Mouse (Mus musculus) gastrocnemius, postnatal 36 days (tissue): ENCODE measurements around the gene Ephx1. TPM values are rescaled to one million over a fixed set of nuclear protein-coding genes. Genes with fewer than 3 reads are reported as not detected.
A peak's percentile ranks its signal among the peaks of the same experiment; 100 is the strongest.

Experiments
- DNase-seq, 2 experiments: peaks; one replicate each; pipeline ENCODE4 v3.0.0; 2022
- intact Hi-C: fragments of 180-260 bp; cut with DNase I; formaldehyde crosslinking; loops from one replicate; pipeline ENCODE4 v1.15.1; 2025
- total RNA-seq, 2 experiments: library from RNA; stranded (reverse); gene quantifications; 2 replicates each; pipeline ENCODE4 v1.2.3; 2021

The Ephx1 gene
- total RNA-seq, 2 experiments from 2014 or later = 10.9 to 16.6 TPM

DNA sequence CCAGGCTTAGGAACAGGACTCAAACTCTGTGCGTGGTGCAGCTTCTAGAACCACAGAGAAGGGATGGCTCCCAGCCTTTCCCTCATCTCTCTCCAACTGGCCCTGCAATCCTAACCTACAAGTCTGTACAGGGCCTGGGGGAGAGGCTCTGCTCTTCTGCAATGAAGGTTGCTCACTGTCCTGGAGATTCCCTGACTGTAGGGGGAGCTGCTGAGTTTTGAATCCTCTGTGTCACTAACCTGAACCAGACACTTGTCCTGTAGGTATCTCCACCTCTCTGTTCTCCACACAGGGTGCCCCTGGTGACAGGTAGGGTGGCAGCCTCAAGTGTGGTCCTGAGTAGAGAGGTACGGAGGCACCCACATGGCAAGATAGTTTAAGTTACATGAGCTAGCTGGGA lies 40.2 kb downstream of the Ephx1 start:
- intact Hi-C loops = no loop called here
- no peak for DNase-seq

DNA sequence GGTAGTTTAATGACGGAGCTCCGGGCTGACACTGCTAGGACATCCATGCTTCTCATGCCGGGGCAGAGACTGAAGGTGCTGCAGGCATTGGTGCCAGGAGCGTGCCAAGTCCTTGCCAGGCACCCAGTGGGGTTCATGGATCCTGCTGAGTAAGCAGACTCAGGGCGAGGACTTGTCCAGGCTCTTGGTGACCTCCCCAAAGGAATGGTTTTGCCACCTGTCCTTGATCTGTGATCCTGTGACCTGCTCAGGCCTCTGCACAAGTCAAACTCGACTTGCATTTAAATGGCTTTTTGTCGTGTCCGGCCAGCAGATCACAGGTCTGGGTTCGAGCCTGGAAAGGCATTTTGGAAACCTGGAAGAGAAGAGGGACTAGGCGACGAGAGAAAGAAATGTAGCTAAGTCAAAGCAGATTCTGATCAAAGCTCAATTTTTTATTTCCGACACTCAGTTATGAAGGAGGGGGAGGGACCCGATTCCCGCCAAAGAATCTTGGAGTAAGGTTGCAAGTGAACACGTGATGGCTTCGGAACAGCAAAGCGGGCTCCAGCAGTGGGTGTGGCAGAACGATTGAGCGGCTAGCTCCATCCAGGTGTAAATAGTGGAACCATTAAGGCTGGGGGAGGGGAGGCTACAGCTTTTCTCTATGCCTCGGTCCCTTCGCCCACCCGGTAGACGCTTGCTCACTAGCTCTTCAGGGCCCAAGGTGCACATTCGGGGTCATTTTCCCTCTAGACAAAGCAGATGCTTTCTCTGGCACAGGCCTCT lies 41.0 kb downstream of the Ephx1 start:
- intact Hi-C loops = no loop called here
- DNase-seq = no peak

DNA sequence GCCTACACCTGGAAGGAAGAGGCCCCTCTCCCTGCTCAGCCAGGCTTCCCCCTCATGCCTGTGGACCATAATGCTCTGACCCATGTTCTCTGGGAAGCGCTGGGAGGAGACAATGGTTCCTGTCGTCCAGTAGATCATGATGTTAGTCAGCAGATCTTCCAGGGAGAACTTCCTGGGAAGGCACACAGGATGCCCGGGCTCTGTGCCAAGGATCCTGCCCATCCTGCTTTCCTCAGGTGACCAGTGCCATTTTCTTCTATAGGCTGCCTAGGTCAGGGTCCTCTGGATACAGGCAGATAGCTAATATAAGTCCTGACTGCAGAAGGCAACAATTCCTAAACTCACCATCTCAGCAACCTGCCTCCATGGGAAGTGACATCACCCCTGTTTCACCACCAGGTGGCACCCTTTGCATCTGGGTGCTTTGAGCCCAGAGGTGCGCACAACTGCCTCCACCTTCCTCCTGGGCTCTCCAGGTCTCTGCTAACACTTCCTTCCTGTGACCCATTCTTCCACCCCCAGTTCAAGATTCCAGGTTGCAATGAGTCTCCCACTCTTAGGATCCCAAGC lies 44.5 kb downstream of the Ephx1 start:
- no peak for DNase-seq
- intact Hi-C loops = no loop called here

DNA sequence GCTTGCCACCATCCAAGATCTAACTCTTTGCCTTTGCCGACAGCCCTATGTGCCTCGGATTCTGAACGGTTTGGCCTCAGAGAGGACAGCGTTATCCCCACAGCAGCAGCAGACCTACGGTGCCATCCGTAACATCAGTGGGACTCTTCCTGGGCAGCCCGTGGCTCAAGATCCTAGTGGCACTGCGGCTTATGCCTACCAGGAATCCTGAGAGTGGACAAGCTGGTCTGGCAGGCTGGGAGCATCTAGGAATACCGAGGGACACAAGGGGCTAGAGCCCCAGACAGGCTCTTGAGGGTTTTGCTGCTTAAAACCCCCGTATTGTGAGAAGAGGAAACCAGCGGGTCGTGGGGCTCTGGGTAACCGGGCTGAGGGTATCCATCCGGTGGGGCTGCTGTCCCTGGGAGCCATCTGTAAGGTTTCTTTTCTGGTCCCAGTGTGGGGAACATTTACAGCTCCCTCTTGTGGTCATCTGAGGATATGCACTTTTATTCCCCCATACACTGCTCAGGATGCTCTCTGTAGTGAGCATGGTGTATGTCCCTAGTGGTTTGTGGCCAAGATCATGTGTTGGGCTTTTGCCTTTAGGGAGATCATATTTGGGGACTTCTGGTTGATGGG lies 46.5 kb downstream of the Ephx1 start:
- intact Hi-C loops = loop anchor here (1.0 kb wide), 1 partner anchor 73 kb away; no protein-coding TSS in a partner anchor
- DNase-seq = no peak

DNA sequence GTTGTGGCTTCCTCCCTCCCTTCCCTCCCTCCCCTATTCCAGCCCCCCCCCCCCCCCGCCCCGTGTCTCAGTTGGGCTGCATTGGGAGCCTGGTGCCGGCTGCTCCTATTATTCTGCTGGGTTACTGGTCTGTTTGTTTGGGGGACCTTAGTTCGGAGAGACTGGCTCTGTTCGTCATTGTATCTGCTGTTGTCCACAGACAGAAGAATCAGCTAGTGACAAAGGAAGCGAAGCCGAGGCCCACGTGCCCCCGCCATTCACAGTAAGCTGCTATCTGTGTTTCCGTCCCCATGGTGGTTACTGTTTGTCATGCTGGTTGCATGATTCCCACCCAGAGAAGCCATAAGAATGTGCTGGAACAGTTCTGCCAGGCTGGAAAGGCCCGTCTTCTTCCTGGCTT lies 47.8 kb downstream of the Ephx1 start:
- no peak for DNase-seq
- intact Hi-C loops = no loop called here

DNA sequence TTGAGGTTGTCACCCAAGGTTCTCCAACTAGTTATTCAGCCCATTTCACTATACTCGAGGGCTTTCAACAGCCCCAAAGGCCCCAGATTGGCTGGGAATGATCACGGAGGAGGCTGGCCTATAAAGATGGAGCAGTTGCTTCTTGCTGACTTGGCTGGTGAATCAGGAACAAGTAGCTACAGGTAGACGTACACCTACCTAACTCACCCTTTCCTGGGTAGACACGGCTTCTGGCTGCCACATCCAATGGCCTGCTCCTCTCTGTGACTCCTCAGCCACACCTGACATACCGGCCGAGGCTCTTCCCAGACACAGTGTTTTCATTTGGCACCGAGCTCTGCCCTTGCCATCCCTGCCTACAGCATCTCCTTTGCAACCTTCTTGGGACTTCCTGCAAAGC lies 53.4 kb downstream of the Ephx1 start:
- intact Hi-C loops = no loop called here
- no peak for DNase-seq

DNA sequence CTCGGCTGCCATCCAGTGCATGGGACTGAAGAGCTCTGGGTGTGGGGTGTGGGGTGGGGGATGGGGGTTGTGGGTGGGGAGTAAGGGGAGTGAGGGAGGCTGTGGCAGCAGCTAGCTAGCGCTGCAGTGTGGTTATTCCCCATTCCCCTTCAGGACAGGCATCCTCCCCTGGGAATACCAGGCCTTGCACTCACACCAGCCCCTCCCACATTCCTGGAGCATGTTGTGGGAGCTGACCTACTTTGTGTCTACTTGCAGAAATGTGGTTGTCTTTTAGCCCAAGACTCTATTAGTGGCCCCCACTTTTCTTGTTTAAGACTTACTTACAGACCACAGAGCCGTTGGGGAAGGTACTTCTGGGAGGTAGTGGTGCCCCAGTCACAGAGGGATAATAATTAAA lies 54.2 kb downstream of the Ephx1 start:
- intact Hi-C loops = no loop called here
- DNase-seq = peak in 1 of 2 experiments; percentile 59

DNA sequence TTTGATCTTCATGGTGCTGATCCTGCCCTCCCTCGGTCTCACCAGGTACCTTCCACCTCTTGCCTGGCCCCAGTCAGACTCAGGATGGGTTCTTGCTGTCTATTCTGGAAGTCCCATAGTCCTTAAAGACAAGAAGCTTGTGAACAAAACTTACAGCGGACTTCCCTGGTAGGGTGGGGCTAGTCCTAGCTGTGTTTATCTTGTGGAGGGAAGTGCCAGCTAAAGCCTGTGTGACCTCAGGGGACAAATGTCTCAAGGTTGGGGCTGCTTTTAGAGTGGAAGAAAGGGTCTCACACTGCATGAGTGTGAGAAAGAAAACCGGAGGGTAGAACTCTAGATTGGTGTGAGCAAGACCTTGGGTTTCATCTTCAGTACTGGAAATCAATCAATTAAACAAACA lies 54.9 kb downstream of the Ephx1 start:
- no peak for DNase-seq
- intact Hi-C loops = no loop called here

DNA sequence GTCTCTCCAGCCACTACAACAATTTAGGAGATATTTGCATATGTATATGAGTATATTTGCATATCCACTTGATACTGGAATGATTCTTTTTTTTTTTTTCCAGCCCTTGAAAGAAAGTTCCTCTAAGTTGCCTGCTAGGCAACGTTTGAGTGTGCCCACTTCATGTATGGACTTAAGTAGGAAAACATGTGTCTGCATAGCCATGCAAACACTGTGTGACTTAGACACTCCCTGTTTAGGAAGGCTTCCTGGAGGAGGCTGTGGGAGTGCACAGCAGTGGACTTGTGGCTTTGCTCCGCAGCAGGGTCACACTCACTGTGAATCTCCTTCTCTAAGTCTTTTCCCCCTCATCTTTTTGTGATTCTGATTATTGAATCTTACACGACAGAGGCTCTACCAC lies 61.9 kb downstream of the Ephx1 start:
- DNase-seq = no peak
- intact Hi-C loops = no loop called here

DNA sequence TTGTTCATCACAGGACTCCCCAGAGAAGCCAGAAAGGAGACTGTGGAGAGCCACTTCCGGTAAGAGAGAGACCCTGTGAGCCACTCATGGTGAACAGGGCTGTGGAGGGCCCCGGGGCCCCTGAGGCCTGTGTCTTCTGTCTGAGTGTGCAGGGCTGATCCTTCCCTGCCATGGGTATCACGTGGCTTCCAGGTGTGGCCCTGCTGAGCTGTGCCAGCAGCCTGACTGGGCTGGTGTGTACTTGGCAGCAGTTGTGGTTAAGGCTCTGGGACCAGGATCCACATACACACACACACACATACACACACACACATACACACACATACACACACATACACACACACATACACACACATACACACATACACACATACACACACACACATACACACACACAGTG lies 62.7 kb downstream of the Ephx1 start:
- intact Hi-C loops = no loop called here
- DNase-seq = no peak

DNA sequence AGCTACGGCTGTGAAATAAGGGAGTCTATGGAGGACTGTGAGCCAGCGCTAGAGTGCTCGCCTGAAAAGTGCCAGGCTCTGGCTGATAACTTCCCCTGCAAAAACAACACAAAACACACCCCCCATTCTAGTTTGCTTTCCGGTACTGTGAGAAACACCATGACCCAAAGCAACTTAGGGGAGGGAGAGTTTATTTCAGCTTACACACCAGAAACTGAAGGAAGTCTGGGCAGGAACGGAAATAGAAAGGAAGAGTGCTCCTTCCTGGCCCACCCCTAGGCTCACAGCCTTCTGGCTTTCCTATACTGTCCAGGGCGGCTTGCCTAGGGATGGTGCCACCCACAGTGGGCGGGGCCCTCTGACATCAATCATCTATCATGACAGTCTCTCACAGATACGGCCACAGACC lies 63.7 kb downstream of the Ephx1 start:
- DNase-seq = no peak
- intact Hi-C loops = no loop called here

DNA sequence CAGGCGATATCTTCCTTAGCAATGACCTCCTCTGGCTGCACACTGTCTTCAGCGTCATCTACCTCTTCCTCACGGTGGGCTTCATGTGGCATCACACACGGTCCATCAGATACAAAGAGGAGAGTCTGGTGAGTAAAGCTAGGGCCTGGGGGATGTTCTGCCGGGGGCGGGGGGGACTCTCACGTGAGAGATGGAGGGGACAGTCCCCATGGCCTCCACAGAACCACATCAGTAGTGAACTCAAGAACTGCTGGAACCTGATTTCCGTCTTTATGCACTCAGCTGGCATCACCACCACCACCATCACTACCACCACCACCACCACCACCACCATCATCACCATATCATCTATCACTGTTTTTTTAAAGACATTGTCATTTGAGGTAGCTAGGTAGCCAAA lies 64.3 kb downstream of the Ephx1 start:
- no peak for DNase-seq
- intact Hi-C loops = no loop called here

DNA sequence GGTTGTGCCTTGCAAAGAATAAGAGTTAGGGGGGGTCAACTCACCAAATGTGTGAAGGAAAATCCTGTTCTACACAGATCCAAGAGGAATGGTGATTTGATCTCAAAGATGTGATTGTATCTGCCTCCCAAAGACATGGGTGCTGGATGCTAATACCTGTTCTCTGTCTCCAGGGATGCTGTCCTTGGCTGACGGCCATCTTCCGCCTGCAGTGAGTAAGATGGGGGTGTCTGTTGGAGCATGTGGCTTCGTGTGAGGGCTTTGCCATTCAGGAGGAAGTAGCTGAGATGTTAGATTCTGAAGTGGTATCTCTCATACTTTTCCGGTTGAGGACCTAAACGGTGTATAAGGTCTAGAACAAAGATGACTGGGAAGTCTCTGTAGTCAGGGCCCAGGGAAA lies 67.9 kb downstream of the Ephx1 start:
- DNase-seq = no peak
- intact Hi-C loops = no loop called here

DNA sequence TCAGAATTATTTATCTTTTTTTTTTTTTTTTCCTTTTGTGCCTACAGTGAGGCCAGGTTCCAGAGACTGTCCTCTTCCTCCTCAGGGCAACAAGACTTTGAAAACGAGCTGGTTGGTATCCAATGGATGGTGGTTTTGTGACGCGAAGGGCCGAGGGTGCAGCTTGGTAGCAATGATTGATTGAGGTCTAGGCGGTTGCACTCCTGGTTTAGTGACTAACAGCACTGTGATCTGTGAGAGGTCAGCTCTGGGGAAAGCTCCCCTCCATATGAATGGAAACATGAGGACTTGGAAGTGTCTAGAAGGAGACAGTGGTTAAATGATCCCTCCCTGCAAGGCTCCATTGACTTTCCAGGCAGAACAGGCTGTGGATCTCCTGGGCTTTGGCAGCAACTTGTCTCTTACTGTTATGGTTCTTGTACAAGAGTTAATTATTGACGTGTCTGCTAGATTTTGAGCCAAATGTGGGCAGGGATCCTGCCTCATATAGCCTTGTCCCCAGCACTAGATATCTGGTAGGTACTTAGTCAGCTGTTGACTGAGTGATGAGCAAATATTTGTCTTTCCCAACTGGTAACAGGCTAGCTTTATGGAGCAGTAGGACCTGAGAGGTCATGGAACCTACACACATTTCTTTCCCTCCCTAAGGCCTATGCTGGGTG lies 68.5 kb downstream of the Ephx1 start:
- DNase-seq = no peak
- intact Hi-C loops = no loop called here

DNA sequence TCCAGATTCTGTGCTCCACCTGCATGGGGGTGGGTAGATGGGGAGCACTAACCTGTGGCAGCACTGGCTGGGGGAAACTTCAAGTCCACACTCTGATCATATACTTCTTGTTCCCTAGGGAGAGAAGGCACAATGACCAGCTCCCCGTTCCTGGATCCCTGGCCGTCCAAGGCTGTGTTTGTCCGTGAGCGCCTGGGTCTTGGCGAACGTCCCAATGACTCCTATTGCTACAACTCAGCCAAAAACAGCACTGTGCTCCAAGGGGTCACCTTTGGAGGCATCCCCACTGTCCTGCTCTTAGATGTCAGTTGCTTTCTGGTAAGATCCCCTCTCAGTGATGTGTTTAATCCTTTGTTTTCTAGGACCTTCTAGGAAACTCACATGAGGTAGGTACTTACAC lies 74.3 kb downstream of the Ephx1 start:
- no peak for DNase-seq
- intact Hi-C loops = no loop called here

DNA sequence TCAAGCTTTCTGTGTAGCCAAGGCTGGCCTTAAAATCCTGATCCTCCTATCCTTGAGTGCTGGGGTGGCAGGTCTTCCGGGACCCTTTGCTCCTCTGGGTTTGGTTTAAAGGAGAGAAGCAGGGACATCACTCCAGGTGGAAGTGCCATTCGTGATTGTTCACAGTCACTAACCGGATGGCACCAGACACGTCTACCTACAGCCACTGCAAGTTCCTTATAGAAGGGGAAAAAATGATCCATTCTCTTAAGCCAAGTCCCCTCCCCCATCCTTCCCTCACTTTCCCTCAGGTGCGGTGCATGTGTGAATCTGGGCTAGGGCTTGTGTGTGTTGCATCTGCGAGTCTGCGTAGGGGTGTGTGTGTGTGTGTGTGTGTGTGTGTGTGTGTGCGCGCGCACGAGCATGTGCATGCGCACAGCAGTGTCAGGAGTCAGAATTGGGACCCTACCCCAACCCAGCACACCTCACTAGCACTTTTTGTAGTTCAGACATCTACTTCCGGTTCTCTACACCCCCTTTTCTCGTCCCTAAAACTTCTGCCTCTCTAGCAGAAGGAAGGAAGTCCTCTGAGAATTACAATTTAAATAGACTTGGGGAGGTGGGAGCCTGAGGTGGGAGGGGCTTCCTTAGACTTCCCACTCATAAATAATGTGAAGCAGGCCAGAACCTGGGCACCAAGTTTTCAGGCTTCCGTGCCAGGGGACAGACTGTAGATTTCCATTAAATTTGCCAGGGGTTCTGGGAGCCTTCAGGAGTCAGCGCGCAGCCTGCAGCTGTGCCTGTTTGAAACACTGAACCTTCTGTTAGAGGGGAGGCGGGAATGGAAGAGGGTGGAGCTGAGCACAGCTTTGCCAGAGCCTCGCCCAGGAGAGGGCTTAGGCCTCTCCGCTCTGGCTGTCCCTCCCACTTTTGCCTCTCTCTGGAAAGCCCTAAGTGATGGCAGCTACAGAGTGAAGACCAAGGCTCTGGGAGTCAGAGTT lies 75.4 kb downstream of the Ephx1 start:
- DNase-seq = peak in 1 of 2 experiments; percentile 34
- intact Hi-C loops = no loop called here

DNA sequence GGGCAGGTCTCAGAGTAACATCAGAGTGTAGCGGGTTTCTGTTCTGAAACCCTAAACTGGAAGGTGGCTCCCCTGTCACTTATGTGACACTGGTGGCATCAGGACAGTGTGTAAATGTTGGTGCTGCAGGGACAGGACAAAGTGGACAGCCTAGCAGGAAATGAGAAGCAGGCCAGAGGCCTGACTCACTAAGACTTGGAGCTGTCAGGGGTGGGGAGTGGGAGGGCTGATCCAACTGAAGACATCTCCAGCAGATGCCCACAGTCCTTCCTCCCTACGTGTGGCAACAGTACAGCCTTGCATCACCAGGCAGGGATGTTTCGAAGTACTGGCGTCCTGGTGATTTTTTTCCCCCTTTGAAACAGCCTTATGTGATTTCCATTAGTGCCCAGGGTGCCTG lies 76.2 kb downstream of the Ephx1 start:
- no peak for DNase-seq
- intact Hi-C loops = no loop called here

DNA sequence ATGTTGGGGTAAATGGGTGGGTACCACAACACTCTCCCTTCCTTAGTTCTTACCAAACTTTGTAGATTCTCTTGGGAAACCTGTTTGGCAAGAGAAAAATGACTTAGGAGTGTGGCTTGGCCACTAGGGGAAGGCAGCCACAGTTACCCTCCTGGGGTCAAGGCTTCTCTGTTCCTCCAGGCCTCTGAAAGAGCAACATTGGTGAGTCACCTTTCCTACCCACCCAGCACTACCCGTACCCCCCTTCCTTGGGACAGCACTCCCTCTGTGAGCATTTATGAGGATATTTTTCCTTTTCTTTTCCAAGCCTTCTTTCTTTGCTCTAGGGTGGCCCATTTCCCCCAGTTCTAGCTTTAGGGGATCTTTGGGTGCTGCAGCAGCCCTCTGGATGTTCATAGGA lies 76.8 kb downstream of the Ephx1 start:
- no peak for DNase-seq
- intact Hi-C loops = no loop called here

DNA sequence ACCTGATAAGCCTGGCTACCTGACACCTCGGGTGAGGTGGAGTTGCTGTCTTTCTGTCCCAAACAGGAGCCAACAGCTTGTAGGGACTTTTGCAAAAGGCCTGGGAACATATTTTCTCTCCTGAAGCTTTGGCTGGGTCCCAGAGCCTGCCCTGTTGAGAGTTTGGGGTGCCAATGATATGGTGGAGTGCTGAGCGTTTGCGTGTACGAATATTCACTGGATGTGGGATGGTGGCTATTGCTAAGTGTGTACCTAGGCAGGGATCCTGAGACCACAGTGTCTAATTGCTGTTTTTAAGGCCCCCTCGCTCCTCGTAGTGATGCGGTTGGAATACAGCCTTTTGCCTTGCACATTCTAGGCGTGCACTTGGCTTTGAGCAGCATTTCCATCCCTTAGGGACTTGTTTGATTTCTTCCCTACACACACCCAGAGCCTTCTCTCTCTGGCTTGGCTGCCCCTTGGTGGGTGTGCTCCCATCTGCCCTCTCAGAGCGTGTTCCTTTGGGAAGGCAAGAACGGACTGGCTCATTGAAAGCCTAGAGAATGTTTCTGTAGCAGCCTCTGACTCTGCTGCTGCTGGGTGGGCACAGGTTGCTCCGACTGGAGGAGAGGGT lies 77.6 kb downstream of the Ephx1 start:
- peak in 1 of 2 experiments; percentile 36 for DNase-seq
- intact Hi-C loops = no loop called here
